Mouse (Mus musculus): ENCODE data around the gene Capn2.

The Capn2 gene

GRCm38 (mm10) chr1:182523692-182524091, 6.3 kb upstream of the Capn2 start:
- no peak for DNase-seq

DNA sequence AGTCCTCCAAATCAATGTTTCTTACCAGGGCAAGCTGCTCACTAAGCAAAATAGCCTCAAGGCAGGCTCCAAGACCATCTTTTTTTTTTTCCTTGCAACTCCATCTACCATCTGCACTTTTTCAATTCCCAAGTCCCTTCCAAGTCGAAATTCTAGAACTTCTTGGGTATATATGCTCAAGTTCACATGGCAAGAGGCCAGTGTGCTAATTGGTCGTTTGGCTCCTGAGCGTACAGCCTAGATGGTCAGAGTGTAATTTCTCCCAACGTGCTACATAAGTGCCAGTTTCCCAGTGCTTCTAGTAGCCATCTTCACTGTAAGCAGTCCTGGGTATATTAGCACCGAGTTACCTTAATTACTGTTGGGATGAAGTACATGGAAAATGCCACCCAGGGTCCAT, 5.6 kb upstream of the Capn2 start:
- DNase-seq, result no peak

DNA sequence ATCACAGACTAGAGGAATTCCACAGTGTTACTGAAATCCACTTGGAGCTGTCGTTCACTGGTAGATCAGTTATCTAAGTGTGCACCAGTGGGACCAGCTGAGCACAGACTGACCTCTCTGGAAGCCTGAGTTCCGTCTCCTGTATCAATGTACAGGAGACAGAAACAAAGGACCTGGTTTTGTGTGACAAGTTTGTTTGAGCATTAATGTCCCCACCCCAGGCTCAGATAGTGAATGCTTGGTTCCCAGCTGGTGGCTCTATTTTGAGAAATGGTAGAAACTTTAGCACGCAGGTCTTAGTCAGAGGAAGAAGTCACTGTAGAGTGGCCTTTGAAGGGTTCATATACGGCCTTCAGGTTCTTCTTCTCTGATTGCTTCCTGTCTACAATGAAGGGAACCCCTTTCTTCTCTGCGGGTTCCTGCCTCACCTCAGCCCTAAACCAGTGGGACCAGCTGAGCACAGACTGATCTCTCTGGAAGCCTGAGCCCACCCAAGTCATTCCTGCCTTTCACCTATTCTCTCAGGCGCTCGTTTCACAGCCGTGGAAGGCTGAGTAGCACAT, 3.6 kb upstream of the Capn2 start:
- peak; percentile 34 for DNase-seq

- DNase-seq, result peak; percentile 73
Measured at GRCm38 (mm10) chr1:182520091-182520937, 2.9 kb upstream of the Capn2 start.

GRCm38 (mm10) chr1:182519341-182519740, 1.9 kb upstream of the Capn2 start:
- no peak for DNase-seq

- DNase-seq, result no peak
Measured at GRCm38 (mm10) chr1:182518811-182519210, 1.4 kb upstream of the Capn2 start.

DNA sequence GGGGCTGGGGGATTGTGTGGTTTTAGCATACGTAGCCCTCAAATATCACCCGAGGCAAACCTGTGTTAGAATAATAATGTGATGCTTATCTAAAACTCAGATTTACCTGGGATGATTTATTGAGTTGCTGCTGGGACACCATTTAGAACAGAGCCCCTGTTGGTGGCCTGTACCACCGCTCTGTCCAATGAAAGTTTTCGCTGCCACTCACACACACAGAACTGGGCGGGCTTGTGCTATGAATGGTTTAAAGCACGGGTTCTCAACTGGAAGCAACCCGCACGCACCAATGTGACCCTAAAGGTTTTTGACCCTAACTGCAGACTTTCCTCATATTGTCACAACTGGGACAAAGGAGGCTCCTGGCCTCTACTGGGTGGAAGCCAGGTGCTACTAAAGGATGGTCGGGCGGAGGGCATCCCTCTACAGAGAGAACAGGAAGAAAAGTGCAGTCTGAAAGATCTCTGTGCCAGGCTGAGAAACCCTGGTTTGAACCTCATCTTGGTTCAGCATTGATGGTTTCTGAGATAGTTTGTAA, 804 bp upstream of the Capn2 start:
- no peak for DNase-seq

DNA sequence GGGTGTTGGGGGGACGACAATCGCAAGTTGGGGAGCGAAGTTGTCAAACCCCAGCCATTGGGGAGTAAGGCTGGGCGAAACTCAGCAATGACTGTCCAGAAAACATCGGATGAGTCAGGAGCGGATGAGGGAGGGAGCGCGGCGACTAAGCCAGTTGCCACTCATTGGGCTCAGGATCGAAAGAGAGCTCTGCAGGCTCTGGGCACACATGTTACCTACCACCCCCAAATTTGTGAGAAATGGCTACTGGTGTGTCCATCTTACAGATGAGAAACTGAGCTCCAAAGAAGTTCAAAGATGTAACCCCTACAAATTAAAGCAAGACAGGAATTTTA, 236 bp upstream of the Capn2 start:
- DNase-seq, result no peak

GRCm38 (mm10) chr1:182514803-182515590, 2.4 kb downstream of the Capn2 start:
- DNase-seq, result peak; percentile 19

DNA sequence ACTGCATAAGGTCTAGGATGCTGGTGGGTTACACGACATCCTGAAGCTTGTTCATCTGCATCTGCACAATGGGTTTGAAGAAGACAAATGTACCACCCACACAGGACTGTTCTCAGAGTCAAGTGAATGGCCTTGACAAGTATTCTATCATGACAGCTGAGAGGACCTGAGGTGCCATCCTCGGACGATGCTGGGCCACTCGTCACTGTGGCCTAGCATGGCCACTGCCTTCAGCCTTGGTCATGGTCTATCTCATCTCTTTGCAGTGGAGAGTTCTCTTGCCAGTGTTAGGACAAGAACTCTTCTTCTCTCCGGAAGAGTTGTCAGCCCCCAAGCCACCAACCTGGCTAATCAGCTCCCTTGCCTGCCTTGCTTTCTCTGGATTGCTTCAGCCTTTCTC, 3.7 kb downstream of the Capn2 start:
- no peak for DNase-seq

- no peak for DNase-seq
Measured at GRCm38 (mm10) chr1:182512901-182513410, 4.5 kb downstream of the Capn2 start.

DNA sequence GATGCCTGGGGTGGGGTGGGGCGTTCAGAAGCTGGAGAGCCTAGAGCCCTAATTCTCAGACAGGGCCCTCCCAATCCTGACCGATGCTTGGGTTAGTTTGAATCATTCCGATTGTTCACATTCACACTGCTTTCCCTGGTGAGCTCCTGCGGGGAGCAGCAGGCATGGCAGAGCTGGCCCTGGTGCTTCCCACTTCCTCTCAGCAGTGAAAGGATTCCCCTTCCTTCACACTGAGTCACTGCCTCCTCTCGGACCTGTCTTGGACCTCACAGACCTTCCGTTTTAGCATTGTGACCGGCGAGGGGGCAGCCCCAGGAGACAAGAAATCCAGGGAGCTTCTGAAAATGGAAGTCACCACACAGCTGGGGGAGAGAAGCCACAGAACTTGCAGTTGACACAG, 5.6 kb downstream of the Capn2 start:
- DNase-seq, result no peak

GRCm38 (mm10) chr1:182511073-182511472, 6.3 kb downstream of the Capn2 start:
- DNase-seq, result no peak

GRCm38 (mm10) chr1:182509110-182509797, 8.2 kb downstream of the Capn2 start:
- DNase-seq, result no peak

- peak; percentile 63 for DNase-seq
Measured at GRCm38 (mm10) chr1:182506229-182506986, 11.0 kb downstream of the Capn2 start.

DNA sequence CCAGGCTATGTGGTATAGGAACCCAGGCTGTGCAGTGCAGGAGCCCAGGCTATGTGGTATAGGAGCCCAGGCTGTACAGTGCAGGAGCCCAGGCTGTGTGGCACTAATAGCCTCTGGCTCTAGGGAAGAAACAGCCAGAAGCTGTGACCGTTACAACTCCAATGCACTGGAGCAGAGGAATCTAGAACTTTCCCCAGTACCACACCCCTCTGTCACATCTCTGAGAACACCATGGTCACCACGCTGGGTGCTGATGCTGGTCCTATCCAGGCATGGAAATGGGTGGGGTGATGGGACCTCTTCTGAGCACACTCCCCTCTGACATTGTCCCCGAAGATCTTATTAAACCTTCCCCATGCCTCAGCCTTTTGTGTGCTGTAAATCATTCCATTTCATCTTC, 12.1 kb downstream of the Capn2 start:
- DNase-seq, result no peak

DNA sequence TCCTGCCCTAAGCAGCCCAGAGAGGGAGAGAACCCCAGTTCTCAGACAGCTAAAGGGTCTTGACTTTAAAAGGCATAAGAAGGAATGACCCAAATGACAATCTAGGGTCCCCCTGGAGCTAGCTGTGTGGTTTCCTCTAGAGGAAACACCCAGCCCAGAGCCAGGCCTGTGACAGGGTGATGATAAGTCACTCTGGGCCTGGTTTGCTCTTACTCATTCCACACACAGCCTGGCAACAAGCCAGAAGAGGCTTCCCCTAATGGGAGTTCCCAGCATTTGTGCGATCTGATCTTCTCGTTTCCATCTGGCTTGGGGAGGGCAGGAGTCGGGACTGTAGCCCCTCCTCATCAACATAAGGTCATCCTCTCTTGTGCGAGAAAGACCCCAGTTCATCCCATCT, 13.2 kb downstream of the Capn2 start:
- no peak for DNase-seq

DNA sequence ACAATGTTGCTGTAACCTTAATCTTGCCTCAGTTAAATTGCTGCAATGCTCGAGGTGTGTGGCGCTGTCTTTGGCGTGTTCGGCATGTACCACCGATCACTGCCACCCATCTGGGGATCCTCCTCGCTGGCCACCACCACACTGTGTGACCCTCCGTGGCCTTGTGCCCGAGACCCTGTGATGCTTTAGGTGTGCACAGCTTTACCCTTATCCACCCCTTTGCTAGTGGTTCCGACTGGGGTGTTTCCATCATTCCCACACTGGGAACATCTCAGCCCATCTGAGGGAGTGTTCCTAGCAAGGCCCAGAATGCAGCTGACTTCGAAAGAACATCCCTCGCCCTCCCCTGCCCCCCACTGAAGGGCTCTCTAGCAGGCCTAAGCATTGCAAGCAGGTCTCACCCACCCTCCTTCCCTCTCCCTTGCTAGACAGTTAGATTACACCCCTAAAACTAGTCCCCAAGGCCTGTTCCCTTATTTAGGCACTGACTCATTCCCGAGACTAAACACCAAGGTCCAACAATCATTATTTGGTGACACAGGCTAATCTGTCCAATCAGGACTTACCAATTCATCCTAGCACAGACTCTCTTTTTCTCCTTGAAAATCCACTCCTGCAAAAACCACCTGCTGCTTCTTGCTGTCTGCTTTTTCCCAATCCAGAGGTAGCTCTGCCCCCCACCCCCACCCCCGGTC, 14.1 kb downstream of the Capn2 start:
- no peak for DNase-seq

GRCm38 (mm10) chr1:182502491-182503050, 14.8 kb downstream of the Capn2 start:
- no peak for DNase-seq

- DNase-seq, result no peak
Measured at GRCm38 (mm10) chr1:182501815-182502405, 15.5 kb downstream of the Capn2 start.

DNA sequence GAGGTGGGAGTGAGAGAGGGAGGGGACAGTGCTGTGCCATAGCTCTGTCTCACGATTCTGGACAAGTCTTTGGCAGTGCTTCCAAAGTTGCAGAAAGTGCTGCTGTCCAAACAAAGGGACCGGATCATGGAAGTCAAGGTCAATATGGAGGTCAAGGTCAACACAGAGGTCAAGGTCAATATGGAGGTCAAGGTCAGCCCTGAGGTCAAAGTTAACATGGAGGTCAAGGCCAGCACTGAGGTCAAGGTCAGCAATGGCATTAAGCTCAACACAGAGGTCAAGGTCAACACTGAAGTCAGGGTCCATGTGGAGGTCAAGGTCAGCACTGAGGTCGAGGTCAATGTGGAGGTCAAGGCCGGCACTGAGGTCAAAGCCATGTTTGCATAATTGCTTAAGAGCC, 16.6 kb downstream of the Capn2 start:
- DNase-seq, result no peak

Measured in thymus, postnatal 4 days (tissue).